Mouse (Mus musculus): ENCODE data around the gene Cdc5l. TPM values are rescaled to one million over a fixed set of nuclear protein-coding genes. Genes with fewer than 3 reads are reported as not detected.

Gene Cdc5l
- polyA plus RNA-seq, 1 experiment = 137 TPM

DNA sequence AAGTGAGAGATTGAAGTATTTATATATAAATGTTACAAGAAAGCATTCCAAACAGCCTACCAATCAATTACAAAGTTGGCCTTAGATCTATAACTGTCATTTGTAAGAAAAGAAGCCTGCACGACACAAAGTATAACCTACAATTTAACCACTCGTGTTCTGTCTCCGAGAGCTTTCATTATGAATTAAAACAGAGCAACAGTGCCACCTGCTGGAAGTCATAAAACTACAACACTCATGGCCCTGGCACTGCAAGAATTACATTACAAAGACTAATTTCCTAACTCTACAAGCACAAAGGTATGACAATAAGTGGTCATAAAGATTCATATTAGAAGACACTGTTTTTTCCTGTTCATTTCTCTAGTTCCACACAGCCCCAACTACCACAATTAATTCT is 30.3 kb downstream of the Cdc5l start:
- H3K4me3 ChIP-seq (ENCODE audit: low read depth, low read length) = no peak overlapping the region
- TF ChIP-seq POLR2A (IDR thresholded peaks at IDR 0.05; ENCODE audit: insufficient read depth, low read length) (no peak), EP300 (IDR thresholded peaks at IDR 0.05; ENCODE audit: insufficient read depth, low read depth, low read length) (no peak), CTCF (IDR thresholded peaks at IDR 0.05; ENCODE audit: low read depth, low read length) (no peak)
- H3K36me3 ChIP-seq (ENCODE audit: control insufficient read depth, insufficient read depth, low read length, poor library complexity, severe bottlenecking) = peaks cover 74% of the 10 kb centered on the region
- H3K27ac ChIP-seq (ENCODE audit: insufficient read depth, low read length) = no peak overlapping the region
- H3K9ac ChIP-seq (ENCODE audit: low read depth, poor library complexity, severe bottlenecking) = no peak overlapping the region
- H3K4me1 ChIP-seq (ENCODE audit: control insufficient read depth, insufficient read depth, low read length) = no peaks in the 10 kb centered on the region
- H3K27me3 ChIP-seq (ENCODE audit: control insufficient read depth, insufficient read depth, low read length, poor library complexity, severe bottlenecking) = no peaks in the 10 kb centered on the region
- H3K9me3 ChIP-seq (replicated peaks; ENCODE audit: control insufficient read depth, insufficient read depth, low read length, poor library complexity, severe bottlenecking) = no peaks in the 10 kb centered on the region

DNA sequence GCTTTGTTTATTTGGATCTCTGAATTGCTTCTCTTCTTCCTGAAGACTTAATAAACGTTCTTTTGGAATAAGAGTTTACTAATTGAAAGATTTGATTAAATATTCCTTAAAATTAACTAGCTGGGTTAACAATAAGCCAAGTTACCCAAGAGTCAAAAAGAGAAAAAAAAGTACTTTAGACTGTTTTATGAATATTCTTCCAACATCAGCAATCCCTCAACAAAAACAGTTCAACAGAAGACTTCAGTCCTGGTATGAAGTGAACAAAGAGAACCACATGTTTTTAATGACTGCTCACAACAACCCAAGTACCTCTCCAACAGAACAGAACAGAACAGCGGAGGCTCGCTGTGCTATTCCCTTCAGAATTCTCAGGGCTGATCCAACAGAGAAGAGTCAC is 30.9 kb downstream of the Cdc5l start:
- Histone ChIP-seq H3K36me3 (ENCODE audit: control insufficient read depth, insufficient read depth, low read length, poor library complexity, severe bottlenecking) (peaks cover 71% of the 10 kb centered on the region), H3K4me1 (ENCODE audit: control insufficient read depth, insufficient read depth, low read length) (no peaks in the 10 kb centered on the region), H3K9me3 (replicated peaks; ENCODE audit: control insufficient read depth, insufficient read depth, low read length, poor library complexity, severe bottlenecking) (no peaks in the 10 kb centered on the region), H3K27ac (ENCODE audit: insufficient read depth, low read length) (no peak overlapping the region), H3K9ac (ENCODE audit: low read depth, poor library complexity, severe bottlenecking) (no peak overlapping the region), H3K27me3 (ENCODE audit: control insufficient read depth, insufficient read depth, low read length, poor library complexity, severe bottlenecking) (no peaks in the 10 kb centered on the region), H3K4me3 (ENCODE audit: low read depth, low read length) (no peak overlapping the region)
- no peak for TF ChIP-seq CTCF (IDR thresholded peaks at IDR 0.05; ENCODE audit: low read depth, low read length)
- no peak for TF ChIP-seq POLR2A (IDR thresholded peaks at IDR 0.05; ENCODE audit: insufficient read depth, low read length)
- TF ChIP-seq EP300 (IDR thresholded peaks at IDR 0.05; ENCODE audit: insufficient read depth, low read depth, low read length) = no peak

DNA sequence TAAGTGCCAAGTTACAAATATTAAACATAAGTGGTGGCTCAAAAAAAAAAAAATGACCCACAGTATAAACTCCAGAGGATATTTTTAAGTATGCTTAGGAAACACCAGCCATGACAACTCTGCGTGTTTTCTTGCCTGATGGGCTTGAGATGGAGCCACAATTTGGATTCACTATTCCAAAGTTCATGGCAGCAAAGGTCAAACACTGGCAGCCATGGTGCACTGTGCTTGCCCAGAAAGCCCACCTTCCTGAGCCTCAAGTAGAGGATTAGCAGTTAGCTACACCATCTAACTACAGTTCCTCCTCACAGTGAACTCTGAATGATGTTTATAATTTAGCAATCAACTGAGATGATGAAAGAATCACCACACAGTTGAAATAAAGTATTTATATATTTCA is 31.4 kb downstream of the Cdc5l start:
- Histone ChIP-seq H3K36me3 (ENCODE audit: control insufficient read depth, insufficient read depth, low read length, poor library complexity, severe bottlenecking) (peaks cover 66% of the 10 kb centered on the region), H3K27ac (ENCODE audit: insufficient read depth, low read length) (no peak overlapping the region), H3K4me1 (ENCODE audit: control insufficient read depth, insufficient read depth, low read length) (no peaks in the 10 kb centered on the region), H3K9me3 (replicated peaks; ENCODE audit: control insufficient read depth, insufficient read depth, low read length, poor library complexity, severe bottlenecking) (no peaks in the 10 kb centered on the region), H3K9ac (ENCODE audit: low read depth, poor library complexity, severe bottlenecking) (no peak overlapping the region), H3K4me3 (ENCODE audit: low read depth, low read length) (no peak overlapping the region), H3K27me3 (ENCODE audit: control insufficient read depth, insufficient read depth, low read length, poor library complexity, severe bottlenecking) (no peaks in the 10 kb centered on the region)
- no peak for TF ChIP-seq EP300 (IDR thresholded peaks at IDR 0.05; ENCODE audit: insufficient read depth, low read depth, low read length)
- no peak for TF ChIP-seq POLR2A (IDR thresholded peaks at IDR 0.05; ENCODE audit: insufficient read depth, low read length)
- no peak for TF ChIP-seq CTCF (IDR thresholded peaks at IDR 0.05; ENCODE audit: low read depth, low read length)

DNA sequence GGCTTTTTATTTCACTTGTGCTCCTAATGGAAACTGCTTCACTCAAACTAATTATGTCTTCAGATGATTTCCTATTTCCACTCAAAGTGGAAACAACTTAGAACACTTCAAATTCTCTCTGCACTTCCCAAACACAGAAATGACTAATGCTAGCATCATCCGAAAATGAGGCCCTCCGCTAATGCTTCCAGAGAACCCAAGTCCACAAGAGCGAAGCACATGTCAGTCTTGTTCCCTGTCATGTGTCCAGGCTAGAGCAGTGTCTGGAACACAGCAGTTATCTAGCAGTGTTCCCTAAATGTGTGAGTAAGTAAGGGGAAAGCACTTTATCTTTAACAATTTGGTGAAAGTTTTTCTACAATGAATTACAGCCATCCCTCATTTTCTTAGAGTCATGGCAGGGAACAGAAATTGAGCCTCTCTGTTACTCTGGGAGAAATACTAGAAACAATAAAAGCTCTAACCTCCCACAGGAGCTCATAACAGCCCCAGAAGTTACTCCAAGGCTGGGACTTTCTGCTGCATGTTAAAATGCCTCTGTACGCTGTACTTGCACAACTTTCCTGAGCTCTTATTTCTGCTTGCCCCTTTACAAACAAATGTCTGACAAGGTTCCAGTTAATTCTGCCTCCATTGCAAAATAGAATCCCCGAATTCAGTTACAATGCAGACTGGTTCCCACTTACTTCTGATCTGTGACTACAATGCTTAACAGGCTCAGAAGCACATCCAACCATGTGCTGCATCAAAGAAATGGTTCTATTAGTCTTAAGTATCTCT is 32.2 kb downstream of the Cdc5l start:
- Histone ChIP-seq H3K4me3 (ENCODE audit: low read depth, low read length) (no peak overlapping the region), H3K9ac (ENCODE audit: low read depth, poor library complexity, severe bottlenecking) (no peak overlapping the region), H3K27ac (ENCODE audit: insufficient read depth, low read length) (no peak overlapping the region), H3K4me1 (ENCODE audit: control insufficient read depth, insufficient read depth, low read length) (no peaks in the 10 kb centered on the region), H3K9me3 (replicated peaks; ENCODE audit: control insufficient read depth, insufficient read depth, low read length, poor library complexity, severe bottlenecking) (no peaks in the 10 kb centered on the region), H3K27me3 (ENCODE audit: control insufficient read depth, insufficient read depth, low read length, poor library complexity, severe bottlenecking) (no peaks in the 10 kb centered on the region), H3K36me3 (ENCODE audit: control insufficient read depth, insufficient read depth, low read length, poor library complexity, severe bottlenecking) (peaks cover 66% of the 10 kb centered on the region)
- no peak for TF ChIP-seq EP300 (IDR thresholded peaks at IDR 0.05; ENCODE audit: insufficient read depth, low read depth, low read length)
- TF ChIP-seq POLR2A (IDR thresholded peaks at IDR 0.05; ENCODE audit: insufficient read depth, low read length) = no peak
- no peak for TF ChIP-seq CTCF (IDR thresholded peaks at IDR 0.05; ENCODE audit: low read depth, low read length)

DNA sequence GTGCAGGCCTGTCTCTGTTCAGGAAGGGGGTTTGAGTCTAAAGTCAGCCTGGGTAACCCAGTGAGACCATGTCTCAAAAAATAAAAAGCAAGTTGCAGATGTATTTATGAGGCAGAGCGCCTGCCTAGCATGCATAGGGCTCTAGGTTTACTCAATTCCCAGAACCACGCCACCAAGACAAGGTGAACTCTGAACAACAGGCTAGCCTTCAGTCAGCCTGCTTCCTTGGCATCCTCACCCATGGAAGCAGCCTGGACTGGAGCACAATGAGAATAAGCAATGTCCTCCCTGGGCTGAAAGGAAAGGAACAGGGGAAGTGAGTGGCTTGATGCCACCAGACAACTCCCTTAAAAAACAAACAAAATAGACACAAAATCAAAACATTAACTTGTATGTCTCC is 35.5 kb downstream of the Cdc5l start:
- Histone ChIP-seq H3K4me1 (ENCODE audit: control insufficient read depth, insufficient read depth, low read length) (no peaks in the 10 kb centered on the region), H3K36me3 (ENCODE audit: control insufficient read depth, insufficient read depth, low read length, poor library complexity, severe bottlenecking) (peaks cover 58% of the 10 kb centered on the region)

DNA sequence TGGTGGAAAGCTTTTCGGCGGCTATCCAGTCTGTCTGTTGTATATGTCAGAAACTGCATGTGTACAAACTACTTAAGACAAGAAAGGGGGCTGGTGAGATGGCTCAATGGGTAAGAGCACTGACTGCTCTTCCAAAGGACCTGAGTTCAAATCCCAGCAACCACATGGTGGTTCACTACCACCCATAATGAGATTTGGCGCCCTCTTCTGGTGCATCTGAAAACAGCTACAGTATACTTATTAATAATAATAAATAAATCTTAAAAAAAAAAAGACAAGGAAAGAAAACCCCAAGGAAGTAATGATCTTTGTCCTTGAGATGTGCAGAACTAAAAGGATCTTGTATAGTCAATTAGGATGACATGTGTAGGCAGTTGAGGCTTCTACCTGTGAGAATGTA is 36.0 kb downstream of the Cdc5l start:
- Histone ChIP-seq H3K9ac (ENCODE audit: low read depth, poor library complexity, severe bottlenecking) (no peak overlapping the region), H3K36me3 (ENCODE audit: control insufficient read depth, insufficient read depth, low read length, poor library complexity, severe bottlenecking) (peaks cover 58% of the 10 kb centered on the region), H3K4me1 (ENCODE audit: control insufficient read depth, insufficient read depth, low read length) (no peaks in the 10 kb centered on the region), H3K27me3 (ENCODE audit: control insufficient read depth, insufficient read depth, low read length, poor library complexity, severe bottlenecking) (no peaks in the 10 kb centered on the region), H3K4me3 (ENCODE audit: low read depth, low read length) (no peak overlapping the region), H3K9me3 (replicated peaks; ENCODE audit: control insufficient read depth, insufficient read depth, low read length, poor library complexity, severe bottlenecking) (no peaks in the 10 kb centered on the region), H3K27ac (ENCODE audit: insufficient read depth, low read length) (no peak overlapping the region)
- TF ChIP-seq EP300 (IDR thresholded peaks at IDR 0.05; ENCODE audit: insufficient read depth, low read depth, low read length) (no peak), CTCF (IDR thresholded peaks at IDR 0.05; ENCODE audit: low read depth, low read length) (no peak), POLR2A (IDR thresholded peaks at IDR 0.05; ENCODE audit: insufficient read depth, low read length) (no peak)

More for the DNA sequence above, 35.5 kb downstream of the Cdc5l start:
- Histone ChIP-seq H3K27ac (ENCODE audit: insufficient read depth, low read length) (no peak overlapping the region), H3K9me3 (replicated peaks; ENCODE audit: control insufficient read depth, insufficient read depth, low read length, poor library complexity, severe bottlenecking) (no peaks in the 10 kb centered on the region), H3K9ac (ENCODE audit: low read depth, poor library complexity, severe bottlenecking) (no peak overlapping the region), H3K27me3 (ENCODE audit: control insufficient read depth, insufficient read depth, low read length, poor library complexity, severe bottlenecking) (no peaks in the 10 kb centered on the region), H3K4me3 (ENCODE audit: low read depth, low read length) (no peak overlapping the region)
- no peak for TF ChIP-seq CTCF (IDR thresholded peaks at IDR 0.05; ENCODE audit: low read depth, low read length)
